Mouse (Mus musculus): ENCODE measurements at regions not wholly inside any gene's neighbourhood (a gene's known extent, or its start where the extent isn't known, plus 50 kb on each side); places are given as distances from the start of the nearest gene placed in this dataset.

GRCm38 (mm10) chr10:6053207-6053606, 131.0 kb upstream of the Rgs17 start:
- intact Hi-C loops (cut with DNase I): no loop called here
- no peak overlapping the region for H3K27ac ChIP-seq
- no peak for DNase-seq (ENCODE audit: extremely low spot score in 1 of 2, low spot score in 2 of 2)
- no peak for TF ChIP-seq CTCF (IDR thresholded peaks at IDR 0.05)
- no peak overlapping the region for H3K4me3 ChIP-seq

- no peak overlapping the region for H3K27ac ChIP-seq
- TF ChIP-seq CTCF (IDR thresholded peaks at IDR 0.05): no peak
- H3K4me3 ChIP-seq: no peak overlapping the region
- intact Hi-C loops (cut with DNase I): no loop called here
- no peak for DNase-seq (ENCODE audit: extremely low spot score in 1 of 2, low spot score in 2 of 2)
Observed at GRCm38 (mm10) chr10:6043358-6043757, 121.2 kb upstream of the Rgs17 start.

- H3K27ac ChIP-seq: no peak overlapping the region
- H3K4me3 ChIP-seq: no peak overlapping the region
- intact Hi-C loops (cut with DNase I): loop anchor here (5.0 to 10.0 kb wide), 2 partner anchors 192 to 835 kb away; no protein-coding TSS in a partner anchor
- DNase-seq (ENCODE audit: extremely low spot score in 1 of 2, low spot score in 2 of 2): no peak
- no peak for TF ChIP-seq CTCF (IDR thresholded peaks at IDR 0.05)
Observed at GRCm38 (mm10) chr10:6039771-6040170, 117.6 kb upstream of the Rgs17 start.

GRCm38 (mm10) chr10:6035792-6036487, 113.7 kb upstream of the Rgs17 start:
- DNase-seq (ENCODE audit: extremely low spot score in 1 of 2, low spot score in 2 of 2): peak; percentile 83 to 91
- peak; percentile 92 for TF ChIP-seq CTCF (IDR thresholded peaks at IDR 0.05)
- intact Hi-C loops (cut with DNase I): loop anchor here (2.0 to 10.0 kb wide), 5 partner anchors 189 to 1089 kb away; no protein-coding TSS in a partner anchor
- H3K27ac ChIP-seq: no peak overlapping the region; the same call in 1 of the 2 replicates
- peak overlapping the region; percentile 25 for H3K4me3 ChIP-seq

- intact Hi-C loops (cut with DNase I): loop anchor here (10.0 kb wide), 1 partner anchor 842 kb away; no protein-coding TSS in a partner anchor
Observed at GRCm38 (mm10) chr10:6032469-6032868, 110.3 kb upstream of the Rgs17 start.

GRCm38 (mm10) chr10:6027551-6027950, 105.4 kb upstream of the Rgs17 start:
- Histone ChIP-seq H3K27ac (no peak overlapping the region), H3K4me3 (no peak overlapping the region)
- no peak for TF ChIP-seq CTCF (IDR thresholded peaks at IDR 0.05)
- no peak for DNase-seq (ENCODE audit: extremely low spot score in 1 of 2, low spot score in 2 of 2)
- intact Hi-C loops (cut with DNase I): no loop called here

More at GRCm38 (mm10) chr10:6032469-6032868, 110.3 kb upstream of the Rgs17 start:
- Histone ChIP-seq H3K27ac (no peak overlapping the region), H3K4me3 (no peak overlapping the region)
- TF ChIP-seq CTCF (IDR thresholded peaks at IDR 0.05): no peak
- DNase-seq (ENCODE audit: extremely low spot score in 1 of 2, low spot score in 2 of 2): no peak

- Histone ChIP-seq H3K4me3 (no peak overlapping the region), H3K27ac (no peak overlapping the region)
- intact Hi-C loops (cut with DNase I): no loop called here
Observed at GRCm38 (mm10) chr10:6026317-6026716, 104.1 kb upstream of the Rgs17 start.

GRCm38 (mm10) chr10:6022609-6023283, 100.5 kb upstream of the Rgs17 start:
- DNase-seq (ENCODE audit: extremely low spot score in 1 of 2, low spot score in 2 of 2): no peak
- Histone ChIP-seq H3K27ac (no peak overlapping the region), H3K4me3 (no peak overlapping the region)
- no peak for TF ChIP-seq CTCF (IDR thresholded peaks at IDR 0.05)
- intact Hi-C loops (cut with DNase I): no loop called here

More at GRCm38 (mm10) chr10:6026317-6026716, 104.1 kb upstream of the Rgs17 start:
- TF ChIP-seq CTCF (IDR thresholded peaks at IDR 0.05): no peak
- DNase-seq (ENCODE audit: extremely low spot score in 1 of 2, low spot score in 2 of 2): no peak

GRCm38 (mm10) chr10:6020944-6021684, 98.9 kb upstream of the Rgs17 start:
- TF ChIP-seq CTCF (IDR thresholded peaks at IDR 0.05): no peak
- no peak for DNase-seq (ENCODE audit: extremely low spot score in 1 of 2, low spot score in 2 of 2)
- Histone ChIP-seq H3K4me3 (no peak overlapping the region), H3K27ac (no peak overlapping the region)
- intact Hi-C loops (cut with DNase I): no loop called here

- no peak for TF ChIP-seq CTCF (IDR thresholded peaks at IDR 0.05)
- intact Hi-C loops (cut with DNase I): no loop called here
- no peak for DNase-seq (ENCODE audit: extremely low spot score in 1 of 2, low spot score in 2 of 2)
- Histone ChIP-seq H3K27ac (no peak overlapping the region), H3K4me3 (no peak overlapping the region)
Observed at GRCm38 (mm10) chr10:6013743-6014142, 91.5 kb upstream of the Rgs17 start.

- no peak for DNase-seq (ENCODE audit: extremely low spot score in 1 of 2, low spot score in 2 of 2)
- intact Hi-C loops (cut with DNase I): no loop called here
- no peak overlapping the region for H3K4me3 ChIP-seq
- no peak overlapping the region for H3K27ac ChIP-seq
- TF ChIP-seq CTCF (IDR thresholded peaks at IDR 0.05): no peak
Observed at GRCm38 (mm10) chr10:6011541-6011940, 89.3 kb upstream of the Rgs17 start.

GRCm38 (mm10) chr10:6011029-6011428, 88.8 kb upstream of the Rgs17 start:
- DNase-seq (ENCODE audit: extremely low spot score in 1 of 2, low spot score in 2 of 2): no peak
- TF ChIP-seq CTCF (IDR thresholded peaks at IDR 0.05): no peak
- intact Hi-C loops (cut with DNase I): no loop called here
- no peak overlapping the region for H3K27ac ChIP-seq
- H3K4me3 ChIP-seq: no peak overlapping the region
